Mouse (Mus musculus) spleen, postnatal 10 days (tissue): ENCODE measurements around the gene Adra1b.

ENCODE experiments used
- DNase-seq, 2 experiments: peaks; one replicate each; pipeline ENCODE4 v3.0.0; 2021 to 2022; ENCODE audit warnings: low spot score in 2 of 2

Adra1b gene

DNA sequence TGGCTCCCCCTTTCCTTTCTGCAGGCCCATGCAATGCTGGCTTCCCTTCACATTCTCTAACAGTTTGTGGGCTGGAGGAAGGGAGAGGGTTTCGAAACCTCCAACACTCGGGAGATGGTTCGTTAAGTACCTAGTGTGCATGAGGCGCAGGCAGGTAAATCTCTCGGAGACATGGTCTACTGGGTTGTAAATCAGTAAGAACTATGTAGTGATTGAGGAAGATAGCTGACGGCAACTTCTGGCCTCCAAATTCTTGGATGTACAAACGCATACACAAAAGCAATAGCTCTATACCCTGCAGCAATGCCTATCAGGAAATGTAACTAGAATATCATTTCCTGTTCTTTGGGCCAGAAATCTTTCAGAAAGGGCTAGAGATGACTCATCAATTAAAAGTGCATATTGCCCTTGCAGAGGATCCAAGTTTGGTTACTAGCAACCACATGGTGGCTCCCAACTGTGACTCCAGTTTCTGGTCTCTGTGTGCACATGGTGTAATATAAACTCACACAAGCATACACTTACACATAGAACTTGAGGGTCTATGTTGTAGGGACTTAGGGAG is 172.2 kb downstream of the Adra1b start:
- no peak for DNase-seq

DNA sequence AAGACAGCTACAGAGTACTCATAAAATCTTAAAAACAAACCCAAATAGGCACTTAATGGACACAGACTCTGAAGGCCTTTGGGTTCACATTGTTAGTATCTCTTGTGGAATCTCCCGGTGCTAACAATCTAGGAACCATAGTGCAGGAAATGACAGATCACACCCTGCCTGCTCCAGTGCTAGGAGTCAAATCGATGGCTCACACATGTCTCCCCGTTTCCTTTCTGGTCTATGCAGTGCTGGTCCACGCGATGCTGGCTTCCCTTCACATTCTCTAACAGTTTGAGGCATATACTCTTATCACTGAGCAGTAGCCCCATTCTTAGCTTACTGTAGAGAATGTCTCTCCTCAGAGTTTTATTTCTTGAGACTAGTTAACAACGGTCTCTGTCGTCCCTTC is 173.2 kb downstream of the Adra1b start:
- DNase-seq: no peak
